ENCODE assay signal across 8 mouse cellular contexts in genomic region chrX:73785666-73786065, GRCm38 (mm10). TPM values are rescaled to one million over a fixed set of nuclear protein-coding genes. Genes with fewer than 3 reads are reported as not detected.
DNase-seq lines count a peak whose midpoint lies in the region; ATAC-seq and TF ChIP-seq lines count a peak whose summit lies in the region.

No protein-coding gene starts in this region.

- H3K9ac ChIP-seq in kidney, embryonic 14.5 days (ENCODE audit: low read depth, low read length): peak overlapping the region; percentile 76

- H3K79me2 ChIP-seq in myocyte (ENCODE audit: control insufficient read depth, insufficient read depth): peaks cover 52% of the 10 kb centered on the region

- H3K27me3 ChIP-seq in forebrain, embryonic 10.5 days (ENCODE audit: poor library complexity, severe bottlenecking): peaks cover 35% of the 10 kb centered on the region; the same call in 1 of the 2 replicates
- no peaks in the 10 kb centered on the region for H3K27me3 ChIP-seq in kidney, embryonic 14.5 days (ENCODE audit: control insufficient read depth, insufficient read depth, low read length)
- H3K27me3 ChIP-seq in myocyte (ENCODE audit: control insufficient read depth, insufficient read depth, insufficient read length): no peaks in the 10 kb centered on the region

- intact Hi-C loops in left cerebral cortex, adult 2 months (cut with DNase I): loop anchor here (5.0 kb wide), 1 partner anchor 137 kb away; the partner anchor contains the start of genes Arhgap4 and Naa10
- intact Hi-C loops in left cerebral cortex, postnatal 10 days (cut with DNase I): no loop called here
- intact Hi-C loops in left cerebral cortex, postnatal 14 days (cut with DNase I): loop anchor here (5.0 kb wide), 1 partner anchor 68 kb away; the partner anchor contains the start of genes Abcd1 and Bcap31

- TF ChIP-seq POLR2A in myocyte (IDR thresholded peaks at IDR 0.05; ENCODE audit: insufficient read length, low read depth): no peak

- peaks cover 44% of the 10 kb centered on the region for H3K36me3 ChIP-seq in forebrain, embryonic 10.5 days (replicated peaks)
- H3K36me3 ChIP-seq in kidney, embryonic 14.5 days (ENCODE audit: control insufficient read depth, insufficient read depth, low read length): peaks cover 16% of the 10 kb centered on the region
- H3K36me3 ChIP-seq in myocyte (ENCODE audit: control insufficient read depth, insufficient read depth): peaks cover 7% of the 10 kb centered on the region

- H3ac ChIP-seq in myocyte (ENCODE audit: control insufficient read depth, insufficient read length): peak overlapping the region; percentile 48

- no peak for DNase-seq in left cerebral cortex, adult 2 months (ENCODE audit: extremely low spot score in 1 of 2, low spot score in 2 of 2)
- DNase-seq in left cerebral cortex, postnatal 10 days (ENCODE audit: extremely low spot score in 1 of 2, low spot score in 2 of 2): no peak
- no peak for DNase-seq in forebrain, embryonic 10.5 days (ENCODE audit: extremely low spot score, low spot score)
- DNase-seq in ovary, postnatal 36 days (ENCODE audit: low spot score): no peak
- no peak for DNase-seq in left cerebral cortex, postnatal 14 days (ENCODE audit: low spot score in 2 of 2)
- no peak for DNase-seq in B cell, adult 2 months

- 0 out of 2 replicates have a peak, but pooled peaks cover 3% of the 10 kb centered on the region for H3K9me3 ChIP-seq in forebrain, embryonic 10.5 days
- no peaks in the 10 kb centered on the region for H3K9me3 ChIP-seq in kidney, embryonic 14.5 days (ENCODE audit: control insufficient read depth, low read length)

- H3K4me1 ChIP-seq in forebrain, embryonic 10.5 days: peaks cover 21% of the 10 kb centered on the region
- no peaks in the 10 kb centered on the region for H3K4me1 ChIP-seq in kidney, embryonic 14.5 days (ENCODE audit: control insufficient read depth, insufficient read depth, low read length)

- ATAC-seq in kidney, embryonic 14.5 days (ENCODE audit: low FRiP score, low TSS enrichment): no peak

- H3K27ac ChIP-seq in left cerebral cortex, adult 2 months: peak overlapping the region; percentile 91
- peak overlapping the region; percentile 92 for H3K27ac ChIP-seq in forebrain, embryonic 10.5 days
- H3K27ac ChIP-seq in kidney, embryonic 14.5 days (ENCODE audit: low read depth, low read length): peak overlapping the region; percentile 85; the same call in 1 of the 2 replicates

- no peak for TF ChIP-seq CTCF in left cerebral cortex, adult 2 months (IDR thresholded peaks at IDR 0.05)

- H3K4me3 ChIP-seq in left cerebral cortex, adult 2 months: peak overlapping the region; percentile 67
- H3K4me3 ChIP-seq in forebrain, embryonic 10.5 days: peak overlapping the region; percentile 67
- H3K4me3 ChIP-seq in kidney, embryonic 14.5 days (ENCODE audit: low read length): peak overlapping the region; percentile 61
- peak overlapping the region; percentile 88 for H3K4me3 ChIP-seq in myocyte

- peak overlapping the region; percentile 52 for H3K4me2 ChIP-seq in kidney, embryonic 14.5 days (replicated peaks; ENCODE audit: low read depth, low read length)
- H3K4me2 ChIP-seq in myocyte (ENCODE audit: low read depth): peak overlapping the region; percentile 89

TF ChIP-seq in myocyte, 11 proteins besides CTCF, POLR2A, EP300 and RAD21:
- TF ChIP-seq POLR2AphosphoS2 (IDR thresholded peaks at IDR 0.05; ENCODE audit: insufficient read length, low read depth) (no peak), SRF (IDR thresholded peaks at IDR 0.05; ENCODE audit: control insufficient read depth, insufficient read length, low read depth) (no peak), MYOG (IDR thresholded peaks at IDR 0.05; ENCODE audit: control insufficient read depth in 1 of 3, insufficient read depth in 1 of 3, insufficient read length in 2 of 3, low read depth in 2 of 3) (no peak), CEBPB (IDR thresholded peaks at IDR 0.05; ENCODE audit: insufficient read depth, poor library complexity, severe bottlenecking) (no peak), REST (IDR thresholded peaks at IDR 0.05; ENCODE audit: insufficient read depth, insufficient read length) (no peak), MYOD1 (IDR thresholded peaks at IDR 0.05; ENCODE audit: control insufficient read depth in 1 of 3, insufficient read length in 2 of 3, low read depth in 2 of 3) (no peak), TCF12 (IDR thresholded peaks at IDR 0.05; ENCODE audit: insufficient read depth, poor library complexity, severe bottlenecking) (no peak)

RNA-seq across cellular contexts. Expression of gene Idh3g, which starts 1.0 kb away (rescaled TPM):
- 100 to 1,000 TPM; 194 to 201 TPM for total RNA-seq in left cerebral cortex, adult 2 months (2021)
- total RNA-seq in left cerebral cortex, postnatal 10 days (2021): 100 to 1,000 TPM; 148 to 149 TPM
- polyA plus RNA-seq in forebrain, embryonic 10.5 days (2016; fragmentation: Nextera tagmentation; extraction: Ambion mirVana): 173 and 177 TPM in 2 replicates
- 221 and 247 TPM in 2 replicates for polyA plus RNA-seq in kidney, embryonic 14.5 days (2014; fragmentation: Nextera tagmentation; extraction: Ambion mirVana)
- polyA plus RNA-seq in myocyte (2012; fragmentation: generic; extraction: Trizol): 238 TPM
- total RNA-seq in left cerebral cortex, postnatal 14 days (2021): 100 to 1,000 TPM; 167 to 178 TPM

RNA-seq across cellular contexts. Expression of gene Ssr4, which starts 1.2 kb away (rescaled TPM):
- 10 to 100 TPM; 91.1 to 91.2 TPM for total RNA-seq in left cerebral cortex, adult 2 months (2021)
- 100 to 1,000 TPM in 1 of 2 experiments, 10 to 100 TPM in 1; 98.0 to 117 TPM for total RNA-seq in left cerebral cortex, postnatal 10 days (2021)
- polyA plus RNA-seq in forebrain, embryonic 10.5 days (2016; fragmentation: Nextera tagmentation; extraction: Ambion mirVana): 119 and 124 TPM in 2 replicates
- polyA plus RNA-seq in kidney, embryonic 14.5 days (2014; fragmentation: Nextera tagmentation; extraction: Ambion mirVana): 207 and 210 TPM in 2 replicates
- polyA plus RNA-seq in myocyte (2012; fragmentation: generic; extraction: Trizol): 224 TPM
- total RNA-seq in left cerebral cortex, postnatal 14 days (2021): 100 to 1,000 TPM in 1 of 2 experiments, 10 to 100 TPM in 1; 94.7 to 109 TPM

RNA-seq across cellular contexts. Expression of gene Srpk3, which starts 11.5 kb away (rescaled TPM):
- 1 to 10 TPM; 8.0 to 8.1 TPM for total RNA-seq in left cerebral cortex, adult 2 months (2021)
- 1 to 10 TPM; 1.8 to 2.2 TPM for total RNA-seq in left cerebral cortex, postnatal 10 days (2021)
- 0.97 and 1.2 TPM in 2 replicates for polyA plus RNA-seq in forebrain, embryonic 10.5 days (2016; fragmentation: Nextera tagmentation; extraction: Ambion mirVana)
- 2.9 and 4.7 TPM in 2 replicates for polyA plus RNA-seq in kidney, embryonic 14.5 days (2014; fragmentation: Nextera tagmentation; extraction: Ambion mirVana)
- polyA plus RNA-seq in myocyte (2012; fragmentation: generic; extraction: Trizol): 16.9 TPM
- 1 to 10 TPM; 5.8 to 7.0 TPM for total RNA-seq in left cerebral cortex, postnatal 14 days (2021)

RNA-seq across cellular contexts. Expression of gene Plxnb3, which starts 28.8 kb away (rescaled TPM):
- total RNA-seq in left cerebral cortex, adult 2 months (2021): 1 to 10 TPM; 7.2 to 8.5 TPM
- 1 to 10 TPM; 4.5 to 6.8 TPM for total RNA-seq in left cerebral cortex, postnatal 10 days (2021)
- polyA plus RNA-seq in forebrain, embryonic 10.5 days (2016; fragmentation: Nextera tagmentation; extraction: Ambion mirVana): not detected in 2 replicates
- 0.14 and 0.27 TPM in 2 replicates for polyA plus RNA-seq in kidney, embryonic 14.5 days (2014; fragmentation: Nextera tagmentation; extraction: Ambion mirVana)
- 0.66 TPM for polyA plus RNA-seq in myocyte (2012; fragmentation: generic; extraction: Trizol)
- total RNA-seq in left cerebral cortex, postnatal 14 days (2021): 10 to 100 TPM in 1 of 2 experiments, 1 to 10 TPM in 1; 9.9 to 13.4 TPM

RNA-seq across cellular contexts. Expression of gene Pdzd4, which starts 39.1 kb away (rescaled TPM):
- total RNA-seq in left cerebral cortex, adult 2 months (2021): 100 to 1,000 TPM; 110 to 119 TPM
- 100 to 1,000 TPM; 121 to 134 TPM for total RNA-seq in left cerebral cortex, postnatal 10 days (2021)
- 0.66 and 0.81 TPM in 2 replicates for polyA plus RNA-seq in forebrain, embryonic 10.5 days (2016; fragmentation: Nextera tagmentation; extraction: Ambion mirVana)
- 1.1 and 1.9 TPM in 2 replicates for polyA plus RNA-seq in kidney, embryonic 14.5 days (2014; fragmentation: Nextera tagmentation; extraction: Ambion mirVana)
- 0.25 TPM for polyA plus RNA-seq in myocyte (2012; fragmentation: generic; extraction: Trizol)
- 100 to 1,000 TPM; 113 to 120 TPM for total RNA-seq in left cerebral cortex, postnatal 14 days (2021)
